Mouse (Mus musculus) lung, embryonic 14.5 days (tissue): Measurements from ENCODE around the gene Adat3. TPM values are rescaled to one million over a fixed set of nuclear protein-coding genes. Genes with fewer than 3 reads are reported as not detected.

Experiments
- ATAC-seq: fragments of 200-750 bp; cut with Nextera tagmentation; 2 replicates; pipeline ENCODE4 v1.8.0; 2017; ENCODE audit warnings: mild to moderate bottlenecking, moderate TSS enrichment, moderate library complexity; ENCODE audit not compliant: insufficient read depth
- DNase-seq: peaks from one replicate; pipeline ENCODE4 v3.0.0-alpha.2; 2015
- H3K27ac ChIP-seq: fragments of 300-500 bp; sonication (generic); 2 replicates; pipeline ENCODE4 v1.5.1; 2014; ENCODE audit warnings: low read depth, mild to moderate bottlenecking, moderate library complexity
- H3K27me3 ChIP-seq: fragments of 300-500 bp; sonication (generic); 2 replicates; pipeline ENCODE4 v1.6.1; 2014; ENCODE audit warnings: low read length, control low read depth; ENCODE audit not compliant: insufficient read depth
- H3K36me3 ChIP-seq: fragments of 300-500 bp; sonication (generic); 2 replicates; pipeline ENCODE4 v1.6.1; 2014; ENCODE audit warnings: control low read depth; ENCODE audit not compliant: insufficient read depth
- H3K4me1 ChIP-seq: fragments of 300-500 bp; sonication (generic); 2 replicates; pipeline ENCODE4 v1.6.1; 2014; ENCODE audit warnings: antibody characterized with exemption, control low read depth; ENCODE audit not compliant: insufficient read depth
- H3K4me2 ChIP-seq: fragments of 300-500 bp; sonication (generic); 2 replicates; pipeline ENCODE4 v1.6.1; 2014; ENCODE audit warnings: mild to moderate bottlenecking
- H3K4me3 ChIP-seq: fragments of 300-500 bp; sonication (generic); 2 replicates; pipeline ENCODE4 v1.5.1; 2014; ENCODE audit warnings: low read depth, low read length
- H3K9ac ChIP-seq: fragments of 300-500 bp; sonication (generic); 2 replicates; pipeline ENCODE4 v1.6.1; 2014
- H3K9me3 ChIP-seq: fragments of 300-500 bp; sonication (generic); 2 replicates; pipeline ENCODE4 v1.6.1; 2016; ENCODE audit warnings: low read depth, low read length, control low read depth
- CTCF ChIP-seq: IDR thresholded peaks from 2 replicates; pipeline ENCODE4 v1.5.1; 2016; ENCODE audit warnings: antibody characterized with exemption, low read depth
- WGBS: fragments of 180-500 bp; shearing (Covaris S2); extraction: QIAGEN DNeasy Blood & Tissue Kit; methylation state at CpG from one replicate; pipeline ENCODE4 v1.1.7; 2014; 5-methylcytosine and 5-hydroxymethylcytosine counted together
- polyA plus RNA-seq: library from polyadenylated mRNA; unstranded; fragments of >200 nt; fragmentation: Nextera tagmentation; extraction: Ambion mirVana; gene quantifications from 2 replicates; pipeline ENCODE4 v1.2.1, GENCODE M21; 2014

Adat3 gene
- polyA plus RNA-seq, 1 experiment from 2014 or later, result 10.1 TPM

- ATAC-seq (no peak), DNase-seq (no peak)
- H3K4me1 ChIP-seq, result peaks cover 25% of the 10 kb centered on the region
- H3K9me3 ChIP-seq, result no peaks in the 10 kb centered on the region
- no peak overlapping the region; the same call in 1 of the 2 replicates for H3K4me2 ChIP-seq
- H3K27me3 ChIP-seq, result no peaks in the 10 kb centered on the region
- TF ChIP-seq CTCF, result no peak
- no peak overlapping the region for H3K9ac ChIP-seq
- 0 out of 2 replicates have a peak overlapping the region, but pooled peaks have one; percentile 62 for H3K27ac ChIP-seq
- H3K36me3 ChIP-seq, result peaks cover 13% of the 10 kb centered on the region
- 70% methylated on average over 2 of the region's 2 CpGs for WGBS
- no peak overlapping the region for H3K4me3 ChIP-seq
Measured at GRCm38 (mm10) chr10:80572477-80572876, 30.2 kb upstream of the Adat3 start.

DNA sequence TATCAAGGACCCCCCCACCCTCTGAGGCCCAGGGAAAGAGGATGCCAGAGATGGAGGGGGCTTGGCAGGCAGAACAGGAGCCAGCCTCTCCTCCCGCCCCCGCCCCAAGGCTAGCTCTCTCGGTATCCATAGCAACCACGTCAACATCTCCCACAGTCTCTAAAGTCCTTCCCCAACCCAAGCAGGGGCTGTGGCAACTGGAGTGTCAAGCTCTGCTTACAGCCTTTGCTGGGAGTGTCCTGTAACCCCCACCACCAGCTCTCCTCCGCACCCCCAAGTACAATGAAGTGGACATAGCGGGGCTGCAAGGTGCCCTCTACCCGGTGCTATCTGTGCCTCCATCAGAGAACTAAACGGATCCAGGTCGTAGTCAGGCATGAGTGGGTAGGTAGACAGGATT lies 28.7 kb upstream of the Adat3 start:
- DNase-seq (no peak), ATAC-seq (no peak)
- Histone ChIP-seq H3K27me3 (no peaks in the 10 kb centered on the region), H3K4me2 (0 out of 2 replicates have a peak overlapping the region, but pooled peaks have one; percentile 8), H3K9me3 (no peaks in the 10 kb centered on the region), H3K9ac (peak overlapping the region; percentile 31), H3K4me1 (peaks cover 27% of the 10 kb centered on the region), H3K27ac (peak overlapping the region; percentile 55), H3K4me3 (no peak overlapping the region), H3K36me3 (no peaks in the 10 kb centered on the region)
- TF ChIP-seq CTCF, result no peak
- WGBS, result 48% methylated on average over 9 of the region's 9 CpGs

GRCm38 (mm10) chr10:80574896-80575295 lies 27.8 kb upstream of the Adat3 start:
- Histone ChIP-seq H3K4me2 (peak overlapping the region; percentile 76), H3K9ac (no peak overlapping the region; the same call in 1 of the 2 replicates), H3K27ac (no peak overlapping the region), H3K9me3 (no peaks in the 10 kb centered on the region), H3K27me3 (no peaks in the 10 kb centered on the region), H3K36me3 (no peaks in the 10 kb centered on the region), H3K4me3 (peak overlapping the region; percentile 87; the same call in 1 of the 2 replicates), H3K4me1 (peaks cover 28% of the 10 kb centered on the region)
- WGBS, result 73% methylated on average over 3 of the region's 3 CpGs
- no peak for TF ChIP-seq CTCF
- ATAC-seq, result no peak
- DNase-seq, result no peak

- no peak overlapping the region for H3K27ac ChIP-seq
- H3K27me3 ChIP-seq, result no peaks in the 10 kb centered on the region
- no peaks in the 10 kb centered on the region for H3K36me3 ChIP-seq
- no peak for ATAC-seq
- H3K4me1 ChIP-seq, result peaks cover 22% of the 10 kb centered on the region
- no peak for DNase-seq
- no peaks in the 10 kb centered on the region for H3K9me3 ChIP-seq
- TF ChIP-seq CTCF, result no peak
- 9% methylated on average over 17 of the region's 17 CpGs for WGBS
- peak overlapping the region; percentile 87 for H3K4me3 ChIP-seq
- peak overlapping the region; percentile 76 for H3K4me2 ChIP-seq
- peak overlapping the region; percentile 69 for H3K9ac ChIP-seq
Measured at GRCm38 (mm10) chr10:80575925-80576324, 26.8 kb upstream of the Adat3 start.

GRCm38 (mm10) chr10:80576351-80577194 lies 26.1 kb upstream of the Adat3 start:
- Histone ChIP-seq H3K27ac (peak overlapping the region; percentile 95), H3K4me1 (peaks cover 16% of the 10 kb centered on the region), H3K36me3 (no peaks in the 10 kb centered on the region), H3K4me2 (peak overlapping the region; percentile 76), H3K9me3 (no peaks in the 10 kb centered on the region), H3K27me3 (no peaks in the 10 kb centered on the region), H3K4me3 (peak overlapping the region; percentile 87), H3K9ac (peak overlapping the region; percentile 69)
- WGBS, result under 1% methylated on average over 92 of the region's 96 CpGs
- DNase-seq (peak; percentile 76), ATAC-seq (peak; percentile 5)
- 0 out of 2 replicates have a peak, but pooled peaks have one; percentile 2 for TF ChIP-seq CTCF

GRCm38 (mm10) chr10:80577195-80578130 lies 25.2 kb upstream of the Adat3 start, which contains the start of gene Klf16:
TSS of gene Klf16 (minus strand) at chr10:80577321.
- Histone ChIP-seq H3K27me3 (no peaks in the 10 kb centered on the region), H3K27ac (peak within 1 kb of the TSS; percentile 95), H3K4me1 (peaks cover 15% of the 10 kb centered on the region), H3K4me3 (peak within 1 kb of the TSS; percentile 87), H3K9ac (peak within 1 kb of the TSS; percentile 69), H3K9me3 (no peaks in the 10 kb centered on the region), H3K36me3 (peaks cover 3% of the 10 kb centered on the region; the same call in 1 of the 2 replicates), H3K4me2 (peak within 1 kb of the TSS; percentile 76)
- WGBS, result under 1% methylated on average over 95 of the region's 97 CpGs
- DNase-seq, result peak; percentile 98
- TF ChIP-seq CTCF, result no peak
- ATAC-seq, result peak; percentile 79
